Mouse (Mus musculus): Measurements from ENCODE around the gene Hnmt.
A peak's percentile ranks its signal among the peaks of the same experiment; 100 is the strongest.
"Not testable (repeated sequence)": the region's sequence is repeated elsewhere in the genome, so short reads cannot be mapped to it uniquely, and the experiment has no call there.

Gene Hnmt

GRCm38 (mm10) chr2:24049344-24049990 is at the start of gene Hnmt:
TSS of gene Hnmt (minus strand) at chr2:24049394.
- DNase-seq, result peak; percentile 11

GRCm38 (mm10) chr2:24096495-24096894 is 47.3 kb upstream of the Hnmt start, which contains the start of gene Tbpl2:
TSS of gene Tbpl2 (minus strand) at chr2:24096595.
- DNase-seq, result no peak

GRCm38 (mm10) chr2:24090921-24091320 is 41.7 kb upstream of the Hnmt start:
- DNase-seq, result no peak

GRCm38 (mm10) chr2:24050459-24050858 is 1.3 kb upstream of the Hnmt start:
- DNase-seq, result no peak

- peak; percentile 86 for DNase-seq
Observed at GRCm38 (mm10) chr2:24048480-24049097, 605 bp downstream of the Hnmt start.

GRCm38 (mm10) chr2:24047551-24048479 is 1.4 kb downstream of the Hnmt start:
- DNase-seq, result no peak

GRCm38 (mm10) chr2:24042901-24043300 is 6.3 kb downstream of the Hnmt start:
- no peak for DNase-seq

GRCm38 (mm10) chr2:24040531-24040930 is 8.7 kb downstream of the Hnmt start:
- DNase-seq, result no peak

- DNase-seq, result peak; percentile 17
Observed at GRCm38 (mm10) chr2:24019386-24019785, 29.8 kb downstream of the Hnmt start.

GRCm38 (mm10) chr2:24018966-24019365 is 30.2 kb downstream of the Hnmt start:
- DNase-seq, result no peak

DNA sequence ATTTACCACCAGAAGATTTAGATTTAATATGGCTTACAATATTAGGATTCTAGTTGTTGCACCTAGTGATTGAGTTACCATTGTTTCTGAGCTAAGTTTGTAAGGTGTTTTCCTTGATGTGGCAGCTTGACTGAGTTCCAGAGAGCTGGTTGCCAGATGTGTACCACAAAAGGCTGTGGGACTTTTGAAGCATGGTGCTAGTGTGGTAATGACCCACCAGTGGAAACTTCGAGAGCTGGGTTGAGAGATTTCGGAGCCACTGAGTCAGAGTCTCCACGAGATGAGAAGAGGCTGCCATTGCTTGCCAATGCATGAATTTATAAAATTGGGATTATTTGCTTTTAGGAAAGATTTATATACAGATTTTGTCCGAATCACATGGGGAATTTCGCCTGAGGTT is 34.2 kb downstream of the Hnmt start:
- no peak for DNase-seq

GRCm38 (mm10) chr2:23999323-23999722 is 49.9 kb downstream of the Hnmt start:
- no peak for DNase-seq

DNA sequence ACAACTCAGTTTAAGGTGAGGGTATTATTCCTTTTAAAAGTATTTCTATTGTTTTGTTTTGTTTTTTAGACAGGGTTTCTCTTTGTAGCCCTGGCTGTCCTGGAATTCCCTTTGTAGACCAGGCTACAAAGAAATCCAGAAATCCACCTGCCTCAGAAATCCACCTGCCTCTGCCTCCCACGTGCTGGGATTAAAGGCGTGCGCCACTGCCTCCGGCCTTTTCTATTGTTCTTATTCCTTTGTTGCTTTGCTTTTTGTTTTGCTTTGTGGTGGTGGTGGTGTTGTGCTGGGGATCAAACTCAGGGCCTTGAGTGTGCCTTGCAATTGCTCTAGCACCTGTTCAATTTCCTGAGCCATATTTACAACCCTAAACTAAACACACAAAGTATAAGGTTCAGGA is 50.4 kb downstream of the Hnmt start:
- DNase-seq, result no peak

- no peak for DNase-seq
Observed at GRCm38 (mm10) chr2:23996830-23997229, 52.4 kb downstream of the Hnmt start.

GRCm38 (mm10) chr2:23990034-23990573 is 59.1 kb downstream of the Hnmt start:
- not testable (repeated sequence) for DNase-seq

- DNase-seq, result no peak
Observed at GRCm38 (mm10) chr2:23987283-23987682, 61.9 kb downstream of the Hnmt start.

- no peak for DNase-seq
Observed at GRCm38 (mm10) chr2:23983343-23983742, 65.9 kb downstream of the Hnmt start.

DNA sequence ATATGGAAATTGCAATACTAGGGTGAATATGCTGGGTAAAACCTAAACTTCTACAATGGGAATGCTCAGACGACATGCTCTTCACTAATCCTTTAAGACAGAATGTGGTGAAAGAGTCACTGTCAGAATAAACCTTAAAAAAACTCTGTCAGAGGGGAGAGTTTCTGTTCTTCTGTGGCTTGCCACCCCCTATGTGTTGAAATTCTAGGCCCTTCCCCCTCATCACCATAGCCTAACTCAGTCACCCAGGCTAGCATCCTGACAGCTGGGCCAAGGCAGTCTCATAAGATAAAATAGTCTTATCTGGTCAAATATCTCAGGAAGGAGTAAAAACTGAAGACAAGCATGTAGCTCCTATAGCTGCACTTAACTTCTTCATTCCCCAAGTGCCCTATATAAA is 66.3 kb downstream of the Hnmt start:
- DNase-seq, result no peak

DNA sequence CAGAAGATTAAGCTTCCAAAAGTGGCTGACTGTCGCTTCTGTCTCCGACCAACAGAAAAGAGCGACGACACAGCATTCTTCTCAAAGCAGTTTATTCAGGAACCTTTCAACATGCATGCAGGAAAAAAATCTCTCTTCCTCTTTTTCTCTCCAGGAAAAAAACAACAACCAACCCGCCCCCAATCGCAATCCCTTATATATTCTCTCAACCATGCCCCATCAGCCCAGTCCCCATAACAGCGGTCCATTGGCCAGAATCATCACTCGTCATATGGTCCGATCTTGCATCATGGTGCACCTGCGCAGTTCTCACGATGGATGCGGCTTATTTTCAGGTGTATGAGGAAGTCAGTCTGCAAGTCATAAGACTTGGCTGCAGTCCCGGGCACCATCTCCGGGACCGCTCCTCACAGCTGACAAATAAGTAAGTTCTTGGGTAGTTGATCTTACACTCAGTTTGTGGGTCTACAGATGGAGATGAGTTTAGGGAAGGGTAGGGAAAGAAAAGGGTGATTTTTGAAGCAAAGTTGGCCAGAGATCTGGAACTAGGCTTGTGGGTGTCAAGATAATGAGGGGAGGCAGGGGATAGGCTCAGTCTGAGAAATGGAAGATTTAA is 88.4 kb downstream of the Hnmt start:
- DNase-seq, result not testable (repeated sequence)
